Mouse (Mus musculus): ENCODE measurements around the gene Neurl4.
"Not testable (repeated sequence)": the region's sequence is repeated elsewhere in the genome, so short reads cannot be mapped to it uniquely, and the experiment has no call there.

The Neurl4 gene

GRCm38 (mm10) chr11:69900471-69901405, at the start of gene Neurl4, which contains the start of gene 2810408A11Rik:
Gene Neurl4, plus strand, starts transcription at chr11:69901072.
Gene 2810408A11Rik, minus strand, starts transcription at chr11:69900987.
- DNase-seq (ENCODE audit: low spot score), result peak; percentile 96

DNA sequence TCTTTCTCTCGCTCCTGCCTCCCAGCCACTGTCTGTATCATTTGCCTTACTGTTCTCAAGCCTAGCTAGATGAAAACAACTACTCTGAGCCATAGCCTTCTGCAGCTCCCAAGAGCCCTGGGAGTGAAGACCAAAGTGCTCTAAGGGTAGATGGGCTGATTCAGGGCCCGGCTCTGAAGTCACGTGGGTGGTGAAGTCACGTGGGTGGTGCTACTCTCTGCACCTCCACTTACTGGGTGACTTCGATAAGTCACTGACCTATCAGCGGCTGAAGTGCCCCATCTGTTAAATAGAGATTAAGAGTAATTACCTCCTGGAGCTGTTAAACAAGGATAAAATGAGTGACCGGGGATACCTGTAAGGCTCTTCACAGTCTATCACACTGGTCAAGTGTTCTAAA, 46.9 kb upstream of the Neurl4 start:
- no peak for DNase-seq (ENCODE audit: low spot score)

- no peak for DNase-seq (ENCODE audit: low spot score)
These were observed 46.2 kb upstream of the Neurl4 start for GRCm38 (mm10) chr11:69854680-69855079.

- no peak for DNase-seq (ENCODE audit: low spot score)
These were observed 45.5 kb upstream of the Neurl4 start for GRCm38 (mm10) chr11:69855347-69855746.

- DNase-seq (ENCODE audit: low spot score), result peak; percentile 73
These were observed 42.5 kb upstream of the Neurl4 start, which contains the start of gene Tnk1 for GRCm38 (mm10) chr11:69858113-69858998. Gene Tnk1, minus strand, starts transcription at chr11:69858730.

DNA sequence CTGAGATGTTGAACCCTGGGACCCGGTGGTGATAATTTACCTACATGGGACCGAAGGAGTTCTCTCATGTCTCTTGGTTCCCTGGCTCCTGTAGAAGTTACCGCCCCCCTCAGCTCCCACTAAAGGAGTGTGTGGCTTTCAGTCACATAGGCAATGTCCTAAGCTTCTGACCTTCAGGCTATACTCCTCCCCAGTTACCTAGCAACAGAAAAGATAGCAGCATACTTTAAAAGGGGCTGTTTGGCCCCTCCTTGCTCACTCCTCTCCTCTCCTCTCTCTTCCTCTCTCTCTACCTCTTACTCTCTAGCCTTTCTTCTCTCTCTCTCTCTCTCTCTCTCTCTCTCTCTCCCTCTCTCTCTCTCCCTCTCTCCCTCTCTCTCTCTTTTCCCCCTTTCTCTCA, 37.1 kb upstream of the Neurl4 start:
- not testable (repeated sequence) for DNase-seq (ENCODE audit: low spot score)

GRCm38 (mm10) chr11:69864138-69864860, 36.6 kb upstream of the Neurl4 start:
- no peak for DNase-seq (ENCODE audit: low spot score)

DNA sequence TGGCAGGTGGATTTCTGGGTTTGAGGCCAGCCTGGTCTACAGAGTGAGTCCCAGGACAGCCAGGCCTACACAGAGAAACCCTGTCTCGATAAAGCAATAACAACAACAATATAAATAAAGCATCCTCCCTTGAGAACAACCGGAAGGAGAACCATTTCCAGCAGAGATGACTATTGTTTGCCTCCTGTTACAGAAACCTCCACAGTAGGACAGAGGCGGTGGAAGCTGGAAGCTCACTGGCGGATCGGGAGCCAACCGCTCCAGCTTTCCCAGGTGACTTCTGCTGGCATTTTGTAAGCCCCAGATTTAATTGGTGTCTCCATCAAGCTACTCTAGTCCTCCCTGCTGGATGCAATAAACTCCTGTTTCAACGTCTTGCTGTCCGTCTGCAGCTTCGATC, 35.3 kb upstream of the Neurl4 start:
- no peak for DNase-seq (ENCODE audit: low spot score)

- DNase-seq (ENCODE audit: low spot score), result no peak
These were observed 33.5 kb upstream of the Neurl4 start for GRCm38 (mm10) chr11:69867335-69867734.

DNA sequence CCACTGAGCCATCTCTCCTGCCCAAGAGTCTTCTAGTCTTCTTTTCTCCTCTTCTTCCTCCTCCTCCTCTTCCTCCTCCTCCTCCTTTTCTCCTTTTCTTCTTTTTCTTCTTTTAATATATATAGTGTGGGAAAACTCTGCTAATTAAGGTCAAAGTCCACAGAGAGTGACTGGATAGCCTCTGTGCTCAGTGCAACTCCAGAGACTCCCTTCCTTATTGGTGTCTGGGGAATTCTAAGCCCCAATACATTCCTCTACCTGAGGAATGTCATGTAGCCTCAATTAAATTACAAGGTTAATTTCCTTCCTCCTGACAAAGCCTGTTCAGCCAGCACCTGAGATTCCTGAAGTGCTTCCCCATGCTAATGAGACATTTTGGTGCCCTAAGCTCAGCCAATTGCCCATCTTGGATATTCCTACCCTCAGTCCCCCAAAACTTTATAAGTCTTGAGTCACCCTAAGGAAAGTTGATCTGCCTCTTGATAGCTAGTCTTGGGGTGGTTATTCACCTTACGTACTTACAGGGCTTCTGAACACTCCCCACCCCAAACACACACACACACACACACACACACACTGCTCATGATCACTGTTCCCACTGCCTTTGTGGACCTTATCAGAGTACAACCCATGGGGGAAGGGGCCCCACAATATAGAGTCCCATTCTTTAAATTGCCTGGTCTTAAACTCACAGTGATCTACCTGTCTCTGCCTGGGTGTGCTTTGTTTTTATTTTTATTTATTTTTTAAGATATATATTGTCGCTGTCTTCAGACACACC, 30.4 kb upstream of the Neurl4 start:
- no peak for DNase-seq (ENCODE audit: low spot score)

GRCm38 (mm10) chr11:69871822-69872221, 29.1 kb upstream of the Neurl4 start:
- no peak for DNase-seq (ENCODE audit: low spot score)

- DNase-seq (ENCODE audit: low spot score), result no peak
These were observed 28.4 kb upstream of the Neurl4 start for GRCm38 (mm10) chr11:69872451-69872850.

- peak; percentile 87 for DNase-seq (ENCODE audit: low spot score)
These were observed 24.7 kb upstream of the Neurl4 start for GRCm38 (mm10) chr11:69876186-69876585.

GRCm38 (mm10) chr11:69876867-69877266, 24.0 kb upstream of the Neurl4 start:
- DNase-seq (ENCODE audit: low spot score), result peak; percentile 92

DNA sequence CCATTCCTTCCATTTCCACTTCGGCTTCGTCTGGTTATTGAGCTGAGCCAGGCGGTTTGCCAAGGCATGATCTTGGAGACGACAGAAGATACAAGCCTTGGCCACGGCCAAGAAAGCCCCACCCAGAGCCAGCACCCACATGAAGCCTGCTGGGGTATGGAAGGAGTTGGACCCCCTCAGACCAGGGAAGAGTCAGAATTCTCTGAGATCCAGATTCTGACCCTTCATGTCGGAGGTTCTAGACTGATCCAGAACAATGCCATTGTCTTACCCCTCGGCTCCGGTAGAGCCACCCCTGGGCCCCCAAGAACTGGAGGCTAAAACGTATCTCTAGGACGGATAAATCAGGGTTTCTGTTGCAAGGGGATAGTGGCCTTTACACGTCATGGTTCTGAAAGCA, 23.0 kb upstream of the Neurl4 start, which contains the start of gene Tmem95:
Gene Tmem95 (minus strand): TSS at position 141 of the 400 bp plus-strand sequence.
- DNase-seq (ENCODE audit: low spot score), result no peak

- no peak for DNase-seq (ENCODE audit: low spot score)
These were observed 22.5 kb upstream of the Neurl4 start for GRCm38 (mm10) chr11:69878399-69878798.

GRCm38 (mm10) chr11:69878952-69879351, 21.9 kb upstream of the Neurl4 start:
- no peak for DNase-seq (ENCODE audit: low spot score)

DNA sequence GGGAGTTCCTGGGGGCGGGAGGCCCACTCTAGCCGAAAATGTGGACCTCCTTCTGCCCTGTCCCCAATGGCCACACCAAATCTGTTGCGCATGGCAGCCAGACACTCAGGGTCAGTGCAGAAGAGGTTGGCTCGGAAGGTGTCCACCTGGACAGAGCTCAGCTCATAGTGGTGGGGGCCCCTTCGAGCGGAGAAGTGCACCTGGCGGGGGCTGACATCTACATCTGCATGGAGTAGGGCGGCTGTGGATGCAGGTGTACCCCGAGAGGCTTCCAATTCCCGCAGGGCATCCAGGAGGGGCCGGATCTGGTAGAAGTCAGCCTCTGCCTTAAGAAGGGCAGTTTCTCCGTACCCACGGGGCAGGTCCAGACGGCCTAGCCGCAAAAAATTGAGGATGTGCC, 21.2 kb upstream of the Neurl4 start:
- no peak for DNase-seq (ENCODE audit: low spot score)

GRCm38 (mm10) chr11:69880506-69880852, 20.4 kb upstream of the Neurl4 start:
- DNase-seq (ENCODE audit: low spot score), result peak; percentile 83

DNA sequence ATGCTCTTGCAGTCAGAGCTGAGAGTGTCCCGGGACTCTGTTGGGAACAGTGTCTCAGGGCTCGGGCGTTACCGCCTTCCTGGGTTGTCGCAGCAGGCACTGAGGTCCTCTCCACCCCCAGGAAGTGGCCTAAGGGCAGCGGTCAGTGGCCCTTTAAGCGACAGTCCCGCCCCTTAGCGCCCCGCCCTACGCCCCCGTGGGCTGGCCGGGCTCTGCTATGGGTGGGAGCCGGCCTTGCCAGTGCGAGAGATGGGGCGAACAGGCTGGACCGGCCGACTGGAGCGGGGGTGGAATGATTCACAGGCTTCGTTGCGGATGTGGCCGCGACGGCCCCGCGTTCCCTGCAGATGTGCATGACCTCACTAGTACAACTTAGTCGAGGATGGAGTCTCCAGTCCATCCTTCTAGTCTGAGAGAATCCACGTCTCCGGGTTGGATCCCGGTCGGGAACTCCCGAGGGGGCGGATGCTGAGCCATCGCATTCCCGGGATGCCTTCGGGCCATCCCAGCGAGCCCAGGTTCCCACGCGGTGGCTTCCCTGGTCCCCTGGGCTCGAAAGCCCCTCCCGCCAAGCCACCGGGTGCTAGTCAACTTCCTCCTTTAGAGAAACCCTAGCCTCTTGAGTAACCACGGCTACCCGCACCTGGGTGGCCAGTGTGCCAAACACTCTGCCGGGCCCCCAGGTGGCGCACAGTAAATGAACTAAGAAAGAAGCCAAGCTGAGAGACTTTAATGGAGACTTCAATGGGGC, 19.8 kb upstream of the Neurl4 start, which contains the start of gene Kctd11:
Gene Kctd11 (minus strand): TSS at position 554 of the 751 bp plus-strand sequence.
- peak; percentile 96 for DNase-seq (ENCODE audit: low spot score)

All from lung, postnatal 25 days (tissue).